Mouse (Mus musculus) embryonic facial prominence, embryonic 15.5 days (tissue): Measurements from ENCODE around the gene Zfp945. TPM values are rescaled to one million over a fixed set of nuclear protein-coding genes. Genes with fewer than 3 reads are reported as not detected.

Experiments used
- ATAC-seq: fragments of 200-750 bp; cut with Nextera tagmentation; 2 replicates; pipeline ENCODE4 v1.8.0; 2017; ENCODE audit warnings: low read depth, moderate TSS enrichment; ENCODE audit not compliant: insufficient number of reproducible peaks, low FRiP score, low TSS enrichment
- H3K27ac ChIP-seq: fragments of 300-500 bp; sonication (generic); replicated peaks from 2 replicates; pipeline ENCODE4 v1.5.1; 2015; ENCODE audit warnings: mild to moderate bottlenecking, inconsistent platforms
- H3K27me3 ChIP-seq: fragments of 300-500 bp; sonication (generic); 2 replicates; pipeline ENCODE4 v1.6.1; 2015; ENCODE audit warnings: inconsistent platforms
- H3K36me3 ChIP-seq: fragments of 300-500 bp; sonication (generic); 2 replicates; pipeline ENCODE4 v1.6.1; 2015; ENCODE audit warnings: mild to moderate bottlenecking, inconsistent platforms
- H3K4me1 ChIP-seq: fragments of 300-500 bp; sonication (generic); 2 replicates; pipeline ENCODE4 v1.6.1; 2015; ENCODE audit warnings: inconsistent platforms
- H3K4me2 ChIP-seq: fragments of 300-500 bp; sonication (generic); replicated peaks from 2 replicates; pipeline ENCODE4 v1.6.1; 2015; ENCODE audit warnings: mild to moderate bottlenecking, inconsistent platforms
- H3K4me3 ChIP-seq: fragments of 300-500 bp; sonication (generic); replicated peaks from 2 replicates; pipeline ENCODE4 v1.5.1; 2015; ENCODE audit warnings: mild to moderate bottlenecking, inconsistent platforms
- H3K9ac ChIP-seq: fragments of 300-500 bp; sonication (generic); 2 replicates; pipeline ENCODE4 v1.6.1; 2015; ENCODE audit warnings: inconsistent platforms
- H3K9me3 ChIP-seq: fragments of 300-500 bp; sonication (generic); replicated peaks from 2 replicates; pipeline ENCODE4 v1.6.1; 2016; ENCODE audit warnings: inconsistent platforms
- WGBS: fragments of 180-500 bp; shearing (Covaris S2); methylation state at CpG from one replicate; pipeline ENCODE4 v1.1.7; 2015; 5-methylcytosine and 5-hydroxymethylcytosine counted together
- polyA plus RNA-seq: library from polyadenylated mRNA; unstranded; fragments of >200 nt; fragmentation: Nextera tagmentation; extraction: Ambion mirVana; gene quantifications from 2 replicates; pipeline ENCODE4 v1.2.1, GENCODE M21; 2015

The Zfp945 gene
- polyA plus RNA-seq, 1 experiment from 2014 or later = 20.2 TPM

- H3K27ac ChIP-seq = no peak overlapping the region
- no peak for ATAC-seq
- H3K4me1 ChIP-seq = no peaks in the 10 kb centered on the region
- 0 out of 2 replicates have a peak, but pooled peaks cover 4% of the 10 kb centered on the region for H3K9me3 ChIP-seq
- no peaks in the 10 kb centered on the region for H3K27me3 ChIP-seq
- H3K4me2 ChIP-seq = no peak overlapping the region
- no peak overlapping the region for H3K9ac ChIP-seq
- 70% methylated on average over 2 of the region's 2 CpGs for WGBS
- no peaks in the 10 kb centered on the region for H3K36me3 ChIP-seq
- H3K4me3 ChIP-seq = no peak overlapping the region
Observed at GRCm38 (mm10) chr17:22799707-22800106, 67.2 kb downstream of the Zfp945 start.

Other genes starting within 250 kb of the Zfp945 start
- gene Vmn2r113, start 75.8 kb upstream of the Zfp945 start, polyA plus RNA-seq = not detected in 2 replicates
- not detected in 2 replicates for gene Vmn2r-ps130, start 194.0 kb upstream of the Zfp945 start, polyA plus RNA-seq